Mouse (Mus musculus): ENCODE data around the gene Clec2g.
"Not testable (repeated sequence)": the region's sequence is repeated elsewhere in the genome, so short reads cannot be mapped to it uniquely, and the experiment has no call there.

Gene Clec2g

GRCm38 (mm10) chr6:128934081-128934480, at the start of gene Clec2g:
TSS of gene Clec2g (plus strand) at chr6:128934381.
- not testable (repeated sequence) for DNase-seq (ENCODE audit: low spot score)

- DNase-seq (ENCODE audit: low spot score), result peak; percentile 43
Observed at GRCm38 (mm10) chr6:128887091-128887790, 46.9 kb upstream of the Clec2g start, which contains the start of gene Clec2i. TSS of gene Clec2i (plus strand) at chr6:128887588.

DNA sequence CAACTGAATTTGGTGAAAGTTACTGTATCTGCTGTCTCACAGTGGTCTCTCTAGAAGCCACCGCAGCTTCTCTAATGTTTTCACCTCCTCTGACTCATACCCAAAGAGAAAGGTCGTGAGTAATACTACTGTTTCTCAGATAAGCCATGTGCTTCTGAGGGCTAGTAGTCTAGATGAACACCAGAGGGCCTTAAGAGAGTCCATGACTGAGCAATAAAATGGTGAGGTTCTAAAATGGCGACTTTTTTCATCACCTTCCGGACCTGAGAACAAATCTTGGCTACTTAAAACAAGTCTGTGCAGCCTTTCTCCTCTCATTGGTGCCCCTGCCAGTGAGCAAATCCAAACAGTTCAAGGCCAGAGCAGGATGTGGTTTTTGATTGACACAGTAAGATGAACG, 45.3 kb upstream of the Clec2g start:
- peak; percentile 25 for DNase-seq (ENCODE audit: low spot score)

DNA sequence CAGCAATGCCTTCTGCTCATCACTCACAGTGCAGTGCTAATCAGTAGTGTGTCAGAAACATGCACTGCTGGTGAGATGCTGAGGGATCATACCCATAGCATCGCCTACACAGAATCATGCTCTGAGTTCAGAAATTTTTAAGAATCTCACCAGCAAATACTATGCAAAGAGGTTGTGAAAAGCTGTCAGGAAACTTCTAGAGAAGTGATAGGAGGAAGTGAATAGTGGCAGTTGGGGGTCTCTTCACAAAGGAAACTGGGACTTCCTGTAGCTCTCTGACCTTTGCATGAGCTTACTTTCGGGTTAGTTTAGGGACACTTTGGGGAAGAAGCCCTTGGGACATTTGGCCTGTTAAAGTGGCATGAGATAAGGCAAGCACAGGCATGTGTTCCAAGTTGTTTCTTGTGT, 43.2 kb upstream of the Clec2g start, which contains the start of gene BC035044:
Gene BC035044 (minus strand): TSS at position 179 of the 408 bp plus-strand sequence.
- no peak for DNase-seq (ENCODE audit: low spot score)

- no peak for DNase-seq (ENCODE audit: low spot score)
Observed at GRCm38 (mm10) chr6:128895404-128896001, 38.7 kb upstream of the Clec2g start.

DNA sequence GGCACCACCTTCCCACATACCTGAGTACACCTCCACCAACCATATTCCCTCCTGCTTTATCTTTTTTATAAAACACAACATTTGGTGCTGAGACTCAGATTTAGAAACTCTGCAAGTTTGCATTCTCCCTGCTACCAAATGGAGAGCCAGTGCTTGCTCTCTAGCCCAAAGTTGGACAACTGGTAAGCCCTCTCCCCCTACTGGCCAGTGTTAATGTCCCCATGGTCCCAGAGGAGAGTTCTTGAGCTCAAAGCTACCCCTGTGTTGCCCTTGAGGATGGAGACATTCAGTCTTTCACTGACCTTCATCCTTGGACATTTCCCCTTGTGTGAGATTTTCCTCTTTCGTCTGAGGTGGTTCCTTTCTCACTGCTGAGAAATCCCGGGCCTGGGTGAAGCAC, 34.1 kb upstream of the Clec2g start:
- no peak for DNase-seq (ENCODE audit: low spot score)

- DNase-seq (ENCODE audit: low spot score), result not testable (repeated sequence)
Observed at GRCm38 (mm10) chr6:128900796-128901552, 33.2 kb upstream of the Clec2g start.

DNA sequence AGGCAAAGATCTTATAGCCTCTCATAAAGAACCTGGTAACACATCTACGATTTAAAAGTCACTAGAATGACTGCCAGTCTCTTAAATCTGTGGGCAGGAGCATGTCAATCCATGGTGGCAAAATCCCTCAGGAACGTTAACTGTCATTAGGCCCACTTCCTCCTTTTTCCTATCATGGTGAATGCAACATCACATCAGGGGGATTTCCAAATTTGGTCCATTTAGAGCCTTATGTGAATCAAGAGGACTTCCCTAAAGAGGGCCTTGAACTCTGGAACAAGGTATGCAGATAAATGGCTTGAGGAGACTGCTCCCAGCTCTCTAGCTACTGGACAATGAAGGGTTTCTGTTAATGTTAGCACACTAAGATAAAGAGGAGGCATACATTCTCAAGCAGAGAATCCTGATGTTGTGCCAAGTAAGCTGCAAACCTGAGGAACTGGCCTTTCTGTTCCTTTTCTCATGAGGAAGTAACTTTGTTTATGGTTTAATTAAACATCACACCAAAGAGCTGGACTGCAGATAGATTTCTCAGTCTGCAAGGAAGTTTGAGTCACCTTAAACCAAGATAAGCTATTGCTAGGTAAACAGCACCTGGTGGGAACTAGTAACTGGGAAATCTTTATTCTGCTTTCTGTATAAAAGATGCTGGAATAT, 20.5 kb upstream of the Clec2g start:
- no peak for DNase-seq (ENCODE audit: low spot score)

DNA sequence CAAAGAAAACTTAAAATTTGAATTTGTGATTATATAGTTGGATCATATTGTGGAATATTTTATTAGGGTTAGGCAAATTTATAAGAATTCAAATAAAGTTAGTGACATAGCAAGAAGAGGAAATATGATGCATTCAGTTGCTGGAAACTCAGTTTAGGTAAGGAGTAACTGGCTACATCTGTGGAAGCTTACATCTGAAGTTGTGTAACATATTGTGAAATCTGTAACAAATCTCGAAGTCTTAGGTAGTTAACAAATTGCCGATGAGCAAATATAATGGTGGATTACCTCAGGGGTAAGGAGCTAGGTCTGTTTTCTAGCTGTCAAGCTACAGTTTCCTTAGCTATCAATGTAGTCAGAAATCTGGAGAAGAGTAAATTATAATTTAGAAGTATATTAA, 16.9 kb upstream of the Clec2g start:
- no peak for DNase-seq (ENCODE audit: low spot score)

DNA sequence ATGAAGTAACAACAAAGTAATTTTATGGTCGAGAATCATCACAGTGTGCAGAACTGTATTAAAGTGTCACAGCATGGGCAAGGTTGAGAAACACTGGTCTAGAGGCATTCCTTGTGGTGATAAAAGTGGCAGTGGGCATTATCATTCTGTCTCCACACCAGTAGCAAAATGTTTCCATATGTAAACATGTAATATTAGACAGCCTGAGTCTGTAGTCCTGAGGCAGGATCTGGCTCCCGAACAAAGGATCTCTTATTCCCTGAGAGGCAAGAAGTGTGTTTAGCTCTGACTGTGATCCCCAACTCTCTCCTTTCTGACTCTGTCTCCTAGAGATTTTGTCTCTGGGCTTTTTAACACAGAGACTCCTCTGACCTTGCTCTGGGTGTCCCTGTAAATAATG, 1.1 kb upstream of the Clec2g start:
- no peak for DNase-seq (ENCODE audit: low spot score)

DNA sequence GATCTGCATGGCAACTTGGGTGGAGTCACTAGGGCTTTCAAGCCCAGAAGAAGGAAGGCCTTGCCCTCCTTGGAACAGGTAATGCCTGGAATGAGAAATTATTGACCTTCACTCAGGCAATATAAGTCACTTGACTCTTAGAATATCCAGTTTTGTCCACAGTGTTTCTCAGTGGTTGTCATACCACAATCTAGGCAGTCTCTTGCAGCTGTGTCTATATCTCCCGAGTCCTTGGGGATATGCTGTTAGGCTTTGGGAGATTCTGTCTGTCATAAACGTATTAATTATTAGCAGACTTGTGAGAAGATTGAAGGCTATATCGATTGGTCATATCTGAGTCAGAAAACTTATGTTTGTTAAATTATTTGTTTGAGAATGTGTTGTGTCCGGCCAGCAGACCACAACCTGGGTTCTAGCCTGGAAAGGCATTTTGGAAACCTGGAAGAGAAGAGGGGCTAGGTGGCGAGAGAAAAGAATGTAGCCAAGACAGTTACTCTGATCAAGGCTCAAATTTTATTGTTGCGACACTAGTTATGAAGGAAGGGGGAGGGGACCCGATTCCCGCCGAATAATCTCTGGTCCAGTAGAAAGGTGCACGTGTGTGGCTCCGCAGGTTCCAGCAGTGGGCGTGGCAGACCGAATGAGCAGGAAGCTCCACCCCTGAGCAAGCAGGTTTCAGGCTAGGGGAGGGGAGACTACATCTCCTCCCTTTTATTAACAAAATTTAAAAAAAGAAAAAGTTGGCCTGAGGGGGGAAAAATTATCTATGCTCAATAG, 1.9 kb downstream of the Clec2g start:
- not testable (repeated sequence) for DNase-seq (ENCODE audit: low spot score)

- DNase-seq (ENCODE audit: low spot score), result no peak
Observed at GRCm38 (mm10) chr6:128941646-128942421, 7.7 kb downstream of the Clec2g start.

GRCm38 (mm10) chr6:128945564-128945963, 11.4 kb downstream of the Clec2g start:
- DNase-seq (ENCODE audit: low spot score), result no peak

DNA sequence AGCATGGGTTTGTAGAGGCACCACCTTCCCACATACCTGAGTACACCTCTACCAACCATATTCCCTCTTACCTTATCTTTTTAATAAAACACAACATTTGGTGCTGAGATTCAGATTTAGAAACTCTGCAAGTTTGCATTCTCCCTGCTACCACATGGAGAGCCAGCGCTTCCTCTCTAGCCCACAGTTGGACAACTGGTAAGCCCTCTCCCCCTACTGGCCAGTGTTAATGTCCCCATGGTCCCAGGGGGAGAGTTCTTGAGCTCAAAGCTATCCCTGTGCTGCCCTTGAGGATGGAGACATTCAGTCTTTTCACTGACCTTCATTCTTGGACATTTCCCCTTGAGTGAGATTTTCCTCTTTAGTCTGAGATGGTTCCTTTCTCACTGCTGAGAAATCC, 26.9 kb downstream of the Clec2g start:
- no peak for DNase-seq (ENCODE audit: low spot score)

- DNase-seq (ENCODE audit: low spot score), result not testable (repeated sequence)
Observed at GRCm38 (mm10) chr6:128962108-128962507, 27.9 kb downstream of the Clec2g start.

GRCm38 (mm10) chr6:128964519-128964918, 30.3 kb downstream of the Clec2g start:
- DNase-seq (ENCODE audit: low spot score), result no peak

- no peak for DNase-seq (ENCODE audit: low spot score)
Observed at GRCm38 (mm10) chr6:128968463-128968862, 34.3 kb downstream of the Clec2g start.

- no peak for DNase-seq (ENCODE audit: low spot score)
Observed at GRCm38 (mm10) chr6:128969741-128970140, 35.6 kb downstream of the Clec2g start.

DNA sequence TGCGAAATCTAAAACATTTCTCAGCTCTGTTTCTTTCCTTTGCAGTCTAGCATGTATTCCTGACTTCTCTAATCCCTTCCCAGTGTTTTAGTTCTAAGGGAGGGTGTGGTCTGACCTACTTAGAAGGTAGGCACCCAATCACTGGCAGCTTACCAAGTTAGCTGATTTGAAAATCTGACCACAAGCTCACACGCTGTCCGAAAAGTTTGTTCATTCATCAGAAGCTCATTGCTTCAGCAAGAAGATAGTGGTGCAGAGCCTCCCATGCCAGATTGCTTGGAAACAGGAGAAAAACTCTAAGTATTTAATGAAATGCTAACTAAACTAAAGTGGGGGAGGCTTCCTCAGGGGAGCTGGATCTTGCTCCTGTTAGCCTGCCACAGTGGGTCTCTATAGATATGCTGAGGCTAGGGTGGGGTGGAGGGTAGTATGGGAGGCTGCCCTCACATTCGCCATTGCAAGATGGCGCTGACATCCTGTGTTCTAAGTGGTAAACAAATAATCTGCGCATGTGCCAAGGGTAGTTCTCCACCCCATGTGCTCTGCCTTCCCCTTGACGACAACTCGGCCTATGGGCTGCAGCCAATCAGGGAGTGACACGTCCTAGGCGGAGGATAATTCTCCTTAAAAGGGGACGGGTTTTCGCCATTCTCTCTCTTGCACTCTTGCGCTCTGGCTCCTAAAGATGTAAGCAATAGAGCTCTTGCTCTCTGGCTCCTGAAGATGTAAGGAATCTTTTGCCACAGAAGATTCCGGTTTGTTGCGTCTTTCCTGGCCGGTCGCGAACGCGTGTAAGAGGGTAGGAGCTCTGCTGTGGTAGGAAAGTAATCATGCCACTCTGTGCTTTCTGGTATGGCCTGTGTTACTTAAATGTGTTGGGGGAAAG, 36.6 kb downstream of the Clec2g start:
- DNase-seq (ENCODE audit: low spot score), result not testable (repeated sequence)

Measured in spleen, adult 12 weeks (tissue).